Mouse (Mus musculus) midbrain, embryonic 14.5 days (tissue): ENCODE results near the gene Fbxl18. TPM values are rescaled to one million over a fixed set of nuclear protein-coding genes. Genes with fewer than 3 reads are reported as not detected.
A peak's percentile ranks its signal among the peaks of the same experiment; 100 is the strongest.

ENCODE experiments used
- ATAC-seq: fragments of 200-750 bp; cut with Nextera tagmentation; 2 replicates; pipeline ENCODE4 v1.8.0; 2017; ENCODE audit warnings: moderate number of reproducible peaks, moderate library complexity; ENCODE audit not compliant: low FRiP score, low TSS enrichment
- DNase-seq: peaks from one replicate; pipeline ENCODE4 v3.0.0-alpha.2; 2015
- H3K27ac ChIP-seq: fragments of 300-500 bp; sonication (generic); replicated peaks from 2 replicates; pipeline ENCODE4 v1.5.1; 2014; ENCODE audit warnings: mild to moderate bottlenecking, low read depth, low read length, moderate library complexity
- H3K27me3 ChIP-seq: fragments of 300-500 bp; sonication (generic); 2 replicates; pipeline ENCODE4 v1.6.1; 2014; ENCODE audit warnings: low read length, control low read depth, mixed read lengths; ENCODE audit not compliant: control insufficient read depth, insufficient read depth
- H3K36me3 ChIP-seq: fragments of 300-500 bp; sonication (generic); 2 replicates; pipeline ENCODE4 v1.6.1; 2014; ENCODE audit warnings: low read length, control low read depth; ENCODE audit not compliant: control insufficient read depth, insufficient read depth
- H3K4me1 ChIP-seq: fragments of 300-500 bp; sonication (generic); 2 replicates; pipeline ENCODE4 v1.6.1; 2014; ENCODE audit warnings: mild to moderate bottlenecking, antibody characterized with exemption, low read length, control low read depth; ENCODE audit not compliant: control insufficient read depth, insufficient read depth
- H3K4me2 ChIP-seq: fragments of 300-500 bp; sonication (generic); 2 replicates; pipeline ENCODE4 v1.6.1; 2014; ENCODE audit warnings: mild to moderate bottlenecking, low read length, moderate library complexity
- H3K4me3 ChIP-seq: fragments of 300-500 bp; sonication (generic); replicated peaks from 2 replicates; pipeline ENCODE4 v1.5.1; 2014; ENCODE audit warnings: low read depth, low read length
- H3K9ac ChIP-seq: fragments of 300-500 bp; sonication (generic); replicated peaks from 2 replicates; pipeline ENCODE4 v1.6.1; 2014; ENCODE audit warnings: mild to moderate bottlenecking, low read length, moderate library complexity
- H3K9me3 ChIP-seq: fragments of 300-500 bp; sonication (generic); 2 replicates; pipeline ENCODE4 v1.6.1; 2016; ENCODE audit warnings: low read length, control low read depth, mixed read lengths; ENCODE audit not compliant: control insufficient read depth
- WGBS: fragments of 180-500 bp; shearing (Covaris S2); extraction: QIAGEN DNeasy Blood & Tissue Kit; methylation state at CpG from one replicate; pipeline ENCODE4 v1.1.7; 2014; 5-methylcytosine and 5-hydroxymethylcytosine counted together
- polyA plus RNA-seq: library from polyadenylated mRNA; unstranded; fragments of >200 nt; fragmentation: Nextera tagmentation; extraction: Ambion mirVana; gene quantifications from 2 replicates; pipeline ENCODE4 v1.2.1, GENCODE M21; 2014

The Fbxl18 gene
- polyA plus RNA-seq, 1 experiment from 2014 or later: 28.8 TPM

DNA sequence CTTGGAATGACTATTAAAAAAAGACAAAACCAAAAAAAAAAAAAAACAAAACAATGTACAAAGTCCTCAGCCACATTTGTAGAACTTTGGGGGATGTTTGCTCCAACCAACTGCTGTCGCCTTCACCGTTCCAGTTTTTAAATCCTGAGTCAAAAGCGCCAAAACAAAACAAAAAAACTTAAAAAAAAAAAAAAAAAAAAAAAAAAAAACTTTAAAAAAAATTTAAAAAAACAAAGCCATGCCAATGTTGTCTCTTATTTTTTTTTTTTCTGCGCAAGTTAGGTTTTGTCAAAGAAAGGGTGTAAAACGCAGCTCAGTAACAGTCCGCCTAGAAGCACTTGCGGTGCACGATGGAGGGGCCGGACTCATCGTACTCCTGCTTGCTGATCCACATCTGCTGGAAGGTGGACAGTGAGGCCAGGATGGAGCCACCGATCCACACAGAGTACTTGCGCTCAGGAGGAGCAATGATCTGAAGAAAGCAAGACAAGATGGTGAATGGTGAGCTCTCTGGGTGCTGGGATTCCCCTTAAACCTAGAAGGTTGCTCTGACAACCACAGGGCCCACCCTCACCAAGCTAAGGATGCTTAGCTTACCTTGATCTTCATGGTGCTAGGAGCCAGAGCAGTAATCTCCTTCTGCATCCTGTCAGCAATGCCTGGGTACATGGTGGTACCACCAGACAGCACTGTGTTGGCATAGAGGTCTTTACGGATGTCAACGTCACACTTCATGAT is 8.4 kb upstream of the Fbxl18 start:
- H3K9ac ChIP-seq: 0 out of 2 replicates have a peak overlapping the region, but pooled peaks have one; percentile 2
- 86% methylated on average over 14 of the region's 14 CpGs for WGBS
- ATAC-seq: no peak
- H3K4me1 ChIP-seq: peaks cover 36% of the 10 kb centered on the region
- no peaks in the 10 kb centered on the region for H3K27me3 ChIP-seq
- H3K27ac ChIP-seq: no peak overlapping the region; the same call in 1 of the 2 replicates
- peaks cover 66% of the 10 kb centered on the region for H3K36me3 ChIP-seq
- peak overlapping the region; percentile 91 for H3K4me2 ChIP-seq
- no peak for DNase-seq
- H3K4me3 ChIP-seq: peak overlapping the region; percentile 100
- no peaks in the 10 kb centered on the region for H3K9me3 ChIP-seq

DNA sequence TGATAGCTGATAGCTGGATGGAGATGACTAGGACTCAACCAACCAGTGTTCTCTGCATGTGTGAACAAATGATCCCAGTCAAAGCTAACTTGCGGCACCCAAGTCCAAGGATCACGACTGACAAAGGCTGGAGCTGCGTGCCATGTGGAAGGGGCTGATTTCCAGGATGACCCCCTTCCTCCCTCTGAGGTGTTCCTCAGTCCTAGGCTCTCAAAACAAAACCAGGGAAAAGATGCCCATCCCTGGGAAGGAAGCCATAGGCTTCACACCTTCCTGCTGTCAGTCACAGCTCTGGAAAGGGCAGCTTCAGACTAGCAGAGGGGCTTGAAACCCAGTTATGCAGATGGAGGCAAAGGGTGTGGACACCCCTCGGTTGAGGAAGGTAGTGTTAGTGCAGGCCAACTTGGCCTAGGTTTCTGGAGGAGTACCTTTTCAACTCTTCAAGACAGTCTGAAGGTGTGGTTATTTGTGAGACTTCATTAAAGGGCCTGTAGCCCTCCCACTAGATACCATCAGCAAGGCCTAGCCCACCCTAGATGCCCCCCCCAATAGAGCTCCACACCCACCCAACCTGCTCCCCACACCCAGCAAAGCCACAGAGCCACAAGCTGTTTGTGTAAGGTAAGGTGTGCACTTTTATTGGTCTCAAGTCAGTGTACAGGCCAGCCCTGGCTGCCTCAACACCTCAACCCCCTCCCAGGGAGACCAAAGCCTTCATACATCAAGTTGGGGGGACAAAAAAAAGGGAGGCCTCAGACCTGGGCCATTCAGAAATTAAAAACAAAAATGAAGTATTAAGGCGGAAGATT is 7.5 kb upstream of the Fbxl18 start:
- Histone ChIP-seq H3K4me2 (peak overlapping the region; percentile 39), H3K4me1 (peaks cover 33% of the 10 kb centered on the region), H3K27ac (peak overlapping the region; percentile 21; the same call in 1 of the 2 replicates), H3K9me3 (no peaks in the 10 kb centered on the region), H3K27me3 (no peaks in the 10 kb centered on the region), H3K36me3 (peaks cover 66% of the 10 kb centered on the region), H3K4me3 (0 out of 2 replicates have a peak overlapping the region, but pooled peaks have one; percentile 4), H3K9ac (0 out of 2 replicates have a peak overlapping the region, but pooled peaks have one; percentile 26)
- no peak for ATAC-seq
- DNase-seq: no peak
- 66% methylated on average over 5 of the region's 5 CpGs for WGBS

DNA sequence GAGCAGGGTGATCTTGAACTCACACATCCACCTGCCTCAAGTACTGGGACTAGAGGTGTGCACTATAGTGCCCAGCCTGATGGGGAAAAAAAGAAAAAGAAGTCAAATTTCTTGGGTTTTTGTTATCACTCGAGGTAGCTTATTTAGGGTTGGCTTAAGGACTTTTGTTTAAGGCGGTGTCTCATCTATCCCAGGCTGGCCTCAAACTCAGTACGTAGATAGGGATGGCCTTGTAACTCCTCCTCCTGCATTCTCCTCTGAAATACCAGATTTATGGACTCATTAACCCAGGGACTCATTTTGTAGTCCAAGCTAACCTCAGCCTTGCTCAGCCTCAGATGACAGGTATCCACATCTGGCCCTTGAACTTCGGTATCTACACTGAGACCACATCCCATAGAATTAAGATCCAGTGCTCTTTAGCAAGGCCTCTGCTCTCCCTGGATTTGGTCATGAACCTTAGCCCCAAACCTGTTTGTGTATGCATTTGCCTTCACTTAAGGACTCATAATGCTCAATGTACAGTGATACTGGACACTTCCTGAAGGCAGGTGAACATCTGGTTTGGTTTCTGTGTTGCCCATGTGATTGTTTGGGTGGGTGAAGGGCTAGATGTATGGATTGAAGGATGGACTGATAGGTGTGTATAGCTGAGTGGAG is 6.8 kb upstream of the Fbxl18 start:
- Histone ChIP-seq H3K9me3 (no peaks in the 10 kb centered on the region), H3K4me2 (peak overlapping the region; percentile 39; the same call in 1 of the 2 replicates), H3K4me3 (no peak overlapping the region), H3K27ac (peak overlapping the region; percentile 21), H3K4me1 (peaks cover 26% of the 10 kb centered on the region), H3K27me3 (no peaks in the 10 kb centered on the region), H3K36me3 (peaks cover 66% of the 10 kb centered on the region), H3K9ac (0 out of 2 replicates have a peak overlapping the region, but pooled peaks have one; percentile 26)
- no peak for DNase-seq
- 81% methylated on average over 4 of the region's 4 CpGs for WGBS
- ATAC-seq: no peak

DNA sequence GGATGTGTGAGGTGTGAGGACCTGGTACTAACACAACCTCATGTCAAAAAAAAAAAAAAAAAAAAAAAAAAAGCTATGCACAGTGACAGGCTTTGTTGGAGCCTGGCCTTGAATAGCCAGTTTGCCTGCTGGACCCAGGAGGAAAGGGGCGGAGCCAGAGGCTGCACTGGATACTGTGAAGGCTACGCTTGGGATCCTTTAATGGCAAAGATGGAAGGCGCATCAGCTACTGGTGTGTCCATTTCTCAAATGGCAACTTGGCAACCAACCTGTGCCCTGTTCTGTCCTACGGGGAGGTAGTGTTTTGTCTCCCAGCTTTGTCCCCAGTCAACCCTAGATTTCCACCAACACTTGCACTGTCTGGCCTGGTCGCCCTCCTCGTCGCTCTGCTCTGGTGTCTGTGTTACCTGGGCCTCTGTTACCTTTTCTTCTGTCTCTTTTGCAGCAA is 6.2 kb upstream of the Fbxl18 start:
- peak; percentile 55 for DNase-seq
- no peak for ATAC-seq
- Histone ChIP-seq H3K4me3 (no peak overlapping the region), H3K27ac (peak overlapping the region; percentile 21), H3K36me3 (peaks cover 66% of the 10 kb centered on the region), H3K4me1 (peaks cover 25% of the 10 kb centered on the region), H3K9ac (no peak overlapping the region), H3K9me3 (no peaks in the 10 kb centered on the region), H3K27me3 (no peaks in the 10 kb centered on the region), H3K4me2 (no peak overlapping the region)
- WGBS: 83% methylated on average over 7 of the region's 7 CpGs

DNA sequence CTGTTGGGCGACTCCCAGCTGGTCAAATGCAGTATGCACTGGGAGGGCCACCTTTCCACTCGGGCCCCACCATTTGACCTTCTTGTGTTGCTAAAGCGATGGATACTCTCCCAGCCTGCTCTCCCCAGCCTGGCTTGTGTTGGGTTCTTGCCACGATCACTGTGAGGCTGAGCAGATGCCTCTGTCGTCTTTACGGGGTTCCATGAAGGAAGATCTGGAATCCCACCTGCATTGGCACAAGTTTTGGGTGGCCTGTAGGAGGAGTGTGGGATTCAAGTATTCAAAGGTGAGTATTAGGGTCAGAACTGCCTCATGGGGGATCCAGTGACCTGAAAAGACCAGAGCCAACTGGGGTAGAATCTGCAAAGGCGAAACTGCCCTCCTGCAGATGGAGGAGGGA is 5.4 kb upstream of the Fbxl18 start:
- H3K27me3 ChIP-seq: no peaks in the 10 kb centered on the region
- no peak overlapping the region for H3K9ac ChIP-seq
- H3K4me1 ChIP-seq: peaks cover 26% of the 10 kb centered on the region
- no peak overlapping the region; the same call in 1 of the 2 replicates for H3K27ac ChIP-seq
- no peak overlapping the region for H3K4me3 ChIP-seq
- ATAC-seq (no peak), DNase-seq (no peak)
- no peak overlapping the region for H3K4me2 ChIP-seq
- no peaks in the 10 kb centered on the region for H3K9me3 ChIP-seq
- WGBS: 86% methylated on average over 7 of the region's 7 CpGs
- peaks cover 66% of the 10 kb centered on the region for H3K36me3 ChIP-seq

DNA sequence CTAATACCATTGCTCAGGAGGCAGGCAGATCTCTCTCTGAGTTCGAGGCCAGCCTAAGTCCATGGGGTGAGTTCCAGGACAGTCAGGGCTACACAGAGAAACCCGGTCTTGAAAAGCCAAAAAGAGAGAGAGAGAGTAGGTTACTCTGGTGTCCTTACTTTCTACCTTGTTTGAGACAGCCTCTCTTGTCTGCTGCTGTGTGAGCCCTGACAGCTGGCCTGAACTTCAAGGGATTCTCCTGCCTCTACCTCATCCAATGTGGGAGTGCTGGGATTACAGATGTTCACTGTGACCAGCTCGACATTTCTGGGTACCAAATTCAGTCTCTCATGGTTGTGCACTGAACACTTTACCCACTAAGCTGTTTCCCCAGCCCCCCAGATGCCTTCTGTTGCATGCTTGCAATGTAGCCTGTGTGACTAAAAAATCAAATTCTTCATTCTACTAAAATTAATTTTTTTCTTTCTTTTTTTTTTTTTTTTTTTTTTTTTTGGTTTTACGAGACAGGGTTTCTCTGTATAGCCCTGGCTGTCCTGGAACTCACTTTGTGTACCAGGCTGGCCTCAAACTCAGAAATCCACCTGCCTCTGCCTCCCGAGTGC is 4.8 kb upstream of the Fbxl18 start:
- Histone ChIP-seq H3K36me3 (peaks cover 60% of the 10 kb centered on the region), H3K4me1 (peaks cover 30% of the 10 kb centered on the region), H3K9me3 (no peaks in the 10 kb centered on the region), H3K9ac (no peak overlapping the region), H3K4me2 (no peak overlapping the region), H3K27ac (no peak overlapping the region), H3K4me3 (no peak overlapping the region), H3K27me3 (no peaks in the 10 kb centered on the region)
- no peak for ATAC-seq
- DNase-seq: no peak
- WGBS: 78% methylated on average over 5 of the region's 5 CpGs

DNA sequence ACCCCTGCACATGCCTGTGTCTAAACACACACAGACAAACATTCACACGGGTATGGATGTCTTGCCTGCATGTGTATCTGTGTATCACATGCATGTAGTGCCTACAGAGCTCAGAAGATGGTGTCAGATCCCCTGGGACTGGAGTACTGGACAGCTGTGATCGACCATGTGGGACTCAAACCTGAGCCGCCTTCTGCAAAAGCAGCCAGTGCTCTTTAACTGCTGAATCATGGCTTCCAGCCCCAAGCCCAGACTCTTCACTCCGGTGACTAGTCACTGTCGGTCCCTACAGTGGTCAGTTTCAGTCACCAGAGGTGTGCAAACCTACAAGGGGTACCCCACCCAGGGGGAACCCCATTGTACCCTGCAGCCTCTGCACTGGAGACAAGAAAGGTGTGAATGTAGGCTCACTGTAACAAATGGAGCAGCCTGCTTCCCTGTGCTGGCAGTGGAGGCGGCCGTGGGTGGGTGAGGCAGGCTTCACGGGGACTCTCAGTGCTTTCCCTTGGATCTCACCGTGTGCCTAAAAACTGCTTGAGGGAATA is 3.9 kb upstream of the Fbxl18 start:
- WGBS: 89% methylated on average over 9 of the region's 9 CpGs
- H3K9me3 ChIP-seq: no peaks in the 10 kb centered on the region
- H3K36me3 ChIP-seq: peaks cover 51% of the 10 kb centered on the region
- no peak overlapping the region for H3K27ac ChIP-seq
- DNase-seq: no peak
- H3K4me3 ChIP-seq: no peak overlapping the region
- peaks cover 26% of the 10 kb centered on the region for H3K4me1 ChIP-seq
- H3K27me3 ChIP-seq: no peaks in the 10 kb centered on the region
- ATAC-seq: no peak
- H3K4me2 ChIP-seq: no peak overlapping the region
- no peak overlapping the region for H3K9ac ChIP-seq

DNA sequence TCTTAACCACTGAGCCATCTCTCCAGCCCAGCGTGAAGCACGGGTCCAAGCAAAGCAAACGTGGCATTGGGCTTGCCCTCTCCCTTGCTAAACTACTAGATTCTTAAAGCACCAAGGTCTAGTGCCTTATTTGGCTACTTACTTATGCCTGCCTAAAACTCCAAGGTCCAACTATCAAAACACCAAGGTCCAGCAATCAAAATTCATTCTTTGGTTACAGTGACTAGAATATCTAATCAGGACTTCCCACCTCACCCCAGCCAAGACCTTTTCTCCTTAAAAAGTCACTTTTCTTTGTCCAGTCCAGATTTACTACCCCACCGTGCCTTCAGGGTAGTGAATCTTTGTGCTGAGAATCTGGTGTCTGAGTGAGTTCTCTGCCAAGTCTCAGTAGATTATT is 3.1 kb upstream of the Fbxl18 start:
- no peak overlapping the region for H3K4me3 ChIP-seq
- peaks cover 27% of the 10 kb centered on the region for H3K4me1 ChIP-seq
- H3K9ac ChIP-seq: no peak overlapping the region
- no peaks in the 10 kb centered on the region for H3K9me3 ChIP-seq
- no peak overlapping the region for H3K4me2 ChIP-seq
- DNase-seq (no peak), ATAC-seq (no peak)
- 88% methylated on average over 4 of the region's 4 CpGs for WGBS
- H3K27me3 ChIP-seq: no peaks in the 10 kb centered on the region
- peaks cover 44% of the 10 kb centered on the region for H3K36me3 ChIP-seq
- no peak overlapping the region for H3K27ac ChIP-seq
